Comparison of ENCODE assay signal across 8 mouse cellular contexts in genomic region chr1:119328921-119329692, GRCm38 (mm10).
DNase-seq lines count a peak whose midpoint lies in the region; ATAC-seq and TF ChIP-seq lines count a peak whose summit lies in the region.

No protein-coding gene starts in this region.

- no peak overlapping the region for H3K4me3 ChIP-seq in forebrain, embryonic 13.5 days
- H3K4me3 ChIP-seq in kidney, postnatal 0 days (replicated peaks; ENCODE audit: low read depth, low read length) = no peak overlapping the region
- no peak overlapping the region for H3K4me3 ChIP-seq in liver, postnatal 0 days (ENCODE audit: low read depth, low read length)

- peak; percentile 93 for ATAC-seq in forebrain, embryonic 13.5 days
- ATAC-seq in kidney, postnatal 0 days (replicated peaks; ENCODE audit: low FRiP score, low read depth) = 0 out of 2 replicates have a peak, but pooled peaks have one; percentile 36
- peak; percentile 38; the same call in 1 of the 2 replicates for ATAC-seq in liver, postnatal 0 days
- no peak for ATAC-seq in erythroid progenitor cell, adult 5-6 weeks (replicated peaks; ENCODE audit: low FRiP score, poor library complexity, severe bottlenecking)

- TF ChIP-seq EP300 in liver, postnatal 0 days (IDR thresholded peaks at IDR 0.05; ENCODE audit: low read depth) = no peak

- 2% methylated on average over 15 of the region's 15 CpGs for WGBS in forebrain, embryonic 13.5 days
- 18% methylated on average over 15 of the region's 15 CpGs for whole genome bisulfite sequencing in kidney, postnatal 0 days
- WGBS in liver, postnatal 0 days (ENCODE audit: insufficient replicate concordance) = 41% methylated on average over 15 of the region's 15 CpGs

- H3K9me3 ChIP-seq in forebrain, embryonic 13.5 days (replicated peaks) = no peaks in the 10 kb centered on the region
- no peaks in the 10 kb centered on the region for H3K9me3 ChIP-seq in kidney, postnatal 0 days (replicated peaks; ENCODE audit: low read length)
- H3K9me3 ChIP-seq in liver, postnatal 0 days (ENCODE audit: low read length) = no peaks in the 10 kb centered on the region

- H3K27me3 ChIP-seq in forebrain, embryonic 13.5 days = peaks cover 28% of the 10 kb centered on the region
- H3K27me3 ChIP-seq in kidney, postnatal 0 days (ENCODE audit: insufficient read depth, low read length) = no peaks in the 10 kb centered on the region
- no peaks in the 10 kb centered on the region for H3K27me3 ChIP-seq in liver, postnatal 0 days (ENCODE audit: insufficient read depth, low read length)

- no peak for TF ChIP-seq CTCF in kidney, postnatal 0 days (IDR thresholded peaks at IDR 0.05; ENCODE audit: low read depth)
- TF ChIP-seq CTCF in liver, postnatal 0 days (IDR thresholded peaks at IDR 0.05; ENCODE audit: low read depth) = no peak

- 0 out of 2 replicates have a peak overlapping the region, but pooled peaks have one; percentile 47 for H3K9ac ChIP-seq in forebrain, embryonic 13.5 days
- H3K9ac ChIP-seq in kidney, postnatal 0 days (ENCODE audit: low read depth, low read length) = no peak overlapping the region
- H3K9ac ChIP-seq in liver, postnatal 0 days (replicated peaks) = 0 out of 2 replicates have a peak overlapping the region, but pooled peaks have one; percentile 4

- peak overlapping the region; percentile 27 for H3K4me2 ChIP-seq in forebrain, embryonic 13.5 days
- H3K4me2 ChIP-seq in kidney, postnatal 0 days (ENCODE audit: low read length) = no peak overlapping the region
- H3K4me2 ChIP-seq in liver, postnatal 0 days (ENCODE audit: low read depth, low read length) = no peak overlapping the region

- no peaks in the 10 kb centered on the region for H3K36me3 ChIP-seq in forebrain, embryonic 13.5 days (ENCODE audit: poor library complexity, severe bottlenecking)
- no peaks in the 10 kb centered on the region for H3K36me3 ChIP-seq in kidney, postnatal 0 days (ENCODE audit: insufficient read depth, low read length)
- no peaks in the 10 kb centered on the region for H3K36me3 ChIP-seq in liver, postnatal 0 days (replicated peaks; ENCODE audit: insufficient read depth, low read length)

- H3K27ac ChIP-seq in forebrain, embryonic 13.5 days = peak overlapping the region; percentile 96
- no peak overlapping the region for H3K27ac ChIP-seq in kidney, postnatal 0 days
- no peak overlapping the region for H3K27ac ChIP-seq in liver, postnatal 0 days (ENCODE audit: low read depth)

- peaks cover 29% of the 10 kb centered on the region for H3K4me1 ChIP-seq in forebrain, embryonic 13.5 days
- no peaks in the 10 kb centered on the region for H3K4me1 ChIP-seq in kidney, postnatal 0 days (replicated peaks; ENCODE audit: insufficient read depth, low read length)
- no peaks in the 10 kb centered on the region for H3K4me1 ChIP-seq in liver, postnatal 0 days (ENCODE audit: insufficient read depth)

- peak; percentile 28 for DNase-seq in ovary, postnatal 14 days (ENCODE audit: low spot score)
- no peak for DNase-seq in ovary, postnatal 10 days (ENCODE audit: low spot score)
- DNase-seq in kidney, postnatal 0 days (ENCODE audit: low spot score) = peak; percentile 31
- peak; percentile 33 for DNase-seq in liver, postnatal 0 days
- DNase-seq in retina, embryonic 14.5 days (ENCODE audit: low spot score) = peak; percentile 41
- no peak for DNase-seq in gastrocnemius, adult 8-10 months (ENCODE audit: low spot score in 2 of 2)

Comparison
In these comparisons a context has a peak if more than half of its experiments do, and no peak if none do; other contexts are left out.
1. DNase-seq: peak in ovary, postnatal 14 days (single experiment), kidney, postnatal 0 days (single experiment), liver, postnatal 0 days (single experiment) and retina, embryonic 14.5 days (single experiment); none in ovary, postnatal 10 days (single experiment) and gastrocnemius, adult 8-10 months (0 of 2).